Mouse (Mus musculus) lung, adult 2 months (tissue): ENCODE measurements around the gene Rab6a. TPM values are rescaled to one million over a fixed set of nuclear protein-coding genes. Genes with fewer than 3 reads are reported as not detected.
A peak's percentile ranks its signal among the peaks of the same experiment; 100 is the strongest.
"Not testable (repeated sequence)": the region's sequence is repeated elsewhere in the genome, so short reads cannot be mapped to it uniquely, and the experiment has no call there.

Source experiments
- DNase-seq: peaks from one replicate; pipeline ENCODE4 v3.0.0; 2022
- H3K4me1 ChIP-seq: fragments of 200-500 bp; 2 replicates; pipeline ENCODE4 v1.6.1; 2011; ENCODE audit warnings: low read length; ENCODE audit not compliant: control insufficient read depth, insufficient read depth
- H3K4me3 ChIP-seq: fragments of 200-500 bp; replicated peaks from 2 replicates; pipeline ENCODE3; 2011; ENCODE audit warnings: low read depth, mild to moderate bottlenecking, control low read depth, low read length; ENCODE audit errors: extremely low read depth
- CTCF ChIP-seq: fragments of 200-500 bp; IDR thresholded peaks from 2 replicates; pipeline ENCODE4 v1.5.1; 2011; ENCODE audit warnings: mild to moderate bottlenecking, low read length, control low read depth; ENCODE audit not compliant: insufficient read depth
- POLR2A ChIP-seq: fragments of 200-500 bp; IDR thresholded peaks from 2 replicates; pipeline ENCODE4 v1.6.1; 2011; ENCODE audit warnings: low read depth, mild to moderate bottlenecking, control low read depth, low read length, borderline replicate concordance; ENCODE audit errors: extremely low read depth
- WGBS: fragments of 180-500 bp; shearing (Covaris S2); methylation state at CpG from one replicate; pipeline ENCODE4 v1.1.7; 2018; 5-methylcytosine and 5-hydroxymethylcytosine counted together
- polyA plus RNA-seq: library from polyadenylated mRNA; depleted of rRNA; stranded (reverse); fragments of >200 nt; gene quantifications from 2 replicates; pipeline ENCODE4 v1.2.3, GENCODE M21; 2012; rRNA removed

Rab6a gene
- 30.3 and 42.9 TPM in 2 replicates for polyA plus RNA-seq

- Histone ChIP-seq H3K4me3 (peak within 1 kb of the TSS; percentile 88), H3K4me1 (peaks cover 4% of the 10 kb centered on the region)
- DNase-seq, result peak; percentile 92
- TF ChIP-seq CTCF (no peak), POLR2A (peak; percentile 95)
- WGBS, result under 1% methylated on average over 105 of the region's 105 CpGs
Observed at GRCm38 (mm10) chr7:100607214-100608129, at the start of gene Rab6a. Gene Rab6a, plus strand, starts transcription at chr7:100607410.

DNA sequence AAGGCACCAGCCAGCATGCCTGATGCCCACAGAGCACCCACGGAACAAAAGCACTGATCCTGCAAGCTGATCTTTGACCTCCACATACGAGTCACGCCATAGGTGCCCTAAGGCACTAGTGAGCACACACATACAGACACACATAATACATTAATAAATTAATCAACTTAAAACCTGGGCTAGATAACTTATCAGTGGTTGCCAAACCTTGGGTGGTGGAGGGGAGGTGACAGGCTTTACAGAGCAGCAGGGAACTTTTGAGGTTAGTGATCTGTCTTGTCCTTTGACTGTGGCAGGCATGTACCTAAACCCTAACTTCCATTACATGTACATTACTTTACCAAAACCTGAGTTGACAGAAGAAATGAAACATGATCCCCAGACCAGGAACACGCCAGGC lies 47.9 kb upstream of the Rab6a start:
- 85% methylated on average over 4 of the region's 4 CpGs for whole genome bisulfite sequencing
- H3K4me3 ChIP-seq, result no peak overlapping the region
- no peak for TF ChIP-seq POLR2A
- no peak for DNase-seq
- H3K4me1 ChIP-seq, result no peaks in the 10 kb centered on the region

DNA sequence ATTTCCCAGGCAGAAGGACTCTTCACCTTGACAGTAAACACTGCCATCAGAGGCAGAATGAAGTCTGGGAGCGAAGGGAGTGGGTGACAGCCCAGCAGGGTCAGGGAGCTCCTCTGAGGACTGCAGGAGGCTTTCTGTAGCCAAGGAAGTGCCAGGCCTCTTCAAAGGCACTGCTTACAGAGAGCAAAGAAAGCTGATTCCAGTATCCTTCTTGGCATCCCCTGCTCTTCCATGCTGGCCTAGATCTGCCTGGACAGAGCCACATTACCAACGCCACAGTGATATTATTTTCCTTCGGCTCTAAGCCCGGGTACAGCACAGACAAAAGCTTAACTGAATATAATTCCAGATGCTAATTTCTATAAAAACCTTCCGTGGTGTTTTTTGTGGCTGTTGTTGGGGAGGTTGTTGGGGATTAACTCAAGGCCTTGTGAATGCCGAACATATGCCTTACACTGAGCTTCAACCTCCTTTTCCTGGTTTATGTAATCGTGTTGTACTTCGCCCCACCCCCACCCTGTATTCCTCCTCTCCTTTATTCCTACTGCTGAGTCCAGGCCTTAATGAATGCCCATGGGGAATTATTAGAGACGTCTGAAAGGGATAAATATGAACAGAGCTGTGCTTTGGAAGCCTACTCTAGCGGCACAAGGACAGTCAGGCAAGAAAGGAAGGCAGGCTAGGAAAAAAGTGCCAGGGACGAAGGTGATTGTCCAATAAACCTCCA lies 45.2 kb upstream of the Rab6a start:
- no peak overlapping the region for H3K4me3 ChIP-seq
- WGBS, result 74% methylated on average over 11 of the region's 11 CpGs
- TF ChIP-seq POLR2A (no peak), CTCF (no peak)
- H3K4me1 ChIP-seq, result no peaks in the 10 kb centered on the region
- DNase-seq, result peak; percentile 15

GRCm38 (mm10) chr7:100567238-100567637 lies 40.0 kb upstream of the Rab6a start:
- 85% methylated on average over 5 of the region's 5 CpGs for WGBS
- not testable (repeated sequence) for H3K4me3 ChIP-seq

GRCm38 (mm10) chr7:100569907-100570306 lies 37.3 kb upstream of the Rab6a start:
- DNase-seq, result no peak
- TF ChIP-seq POLR2A (no peak), CTCF (no peak)
- Histone ChIP-seq H3K4me1 (no peaks in the 10 kb centered on the region), H3K4me3 (no peak overlapping the region)

More at GRCm38 (mm10) chr7:100567238-100567637, 40.0 kb upstream of the Rab6a start:
- H3K4me1 ChIP-seq, DNase-seq: not testable (repeated sequence)

DNA sequence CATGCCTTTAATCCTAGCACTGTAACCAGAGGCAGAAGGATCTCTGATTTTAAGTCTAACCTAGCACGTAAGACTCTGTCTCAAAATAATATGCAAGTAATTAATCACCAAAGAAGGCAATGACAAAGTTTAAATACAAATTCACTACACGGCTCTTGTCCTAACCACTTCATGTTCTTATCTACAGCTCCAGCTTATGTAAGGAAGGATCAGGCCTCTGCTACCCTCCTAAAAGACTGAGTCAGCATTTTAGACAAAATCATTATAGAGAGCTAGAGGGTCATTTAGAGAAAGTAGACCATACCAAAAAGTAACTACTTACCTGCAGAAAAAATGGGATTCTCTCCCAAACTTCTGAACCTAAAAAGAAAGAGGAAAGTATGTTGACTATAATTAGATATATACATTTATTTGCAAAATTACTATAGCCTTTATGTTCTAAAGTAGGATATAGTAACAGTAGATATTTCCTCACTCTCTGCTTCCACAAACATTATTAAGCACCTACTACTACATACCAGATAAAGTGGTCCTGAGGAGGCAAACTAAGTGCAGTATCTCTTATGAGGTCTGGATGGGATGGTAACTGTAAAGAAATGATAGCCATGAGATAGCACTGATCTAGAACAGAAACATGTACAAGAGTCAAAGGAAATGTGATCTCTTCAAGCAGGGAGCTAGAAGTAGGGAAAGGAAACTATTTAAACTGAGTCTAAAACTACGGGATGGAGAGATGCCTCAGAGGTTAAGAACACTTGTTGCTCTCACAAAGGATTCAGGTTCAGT lies 36.1 kb upstream of the Rab6a start:
- H3K4me1 ChIP-seq, result no peaks in the 10 kb centered on the region
- TF ChIP-seq POLR2A (no peak), CTCF (no peak)
- H3K4me3 ChIP-seq, result no peak overlapping the region
- no peak for DNase-seq
- 78% methylated on average over 3 of the region's 3 CpGs for WGBS

GRCm38 (mm10) chr7:100572061-100572460 lies 35.1 kb upstream of the Rab6a start:
- Histone ChIP-seq H3K4me3 (no peak overlapping the region), H3K4me1 (no peaks in the 10 kb centered on the region)
- 74% methylated on average over 4 of the region's 4 CpGs for WGBS
- TF ChIP-seq POLR2A (no peak), CTCF (no peak)
- DNase-seq, result no peak

DNA sequence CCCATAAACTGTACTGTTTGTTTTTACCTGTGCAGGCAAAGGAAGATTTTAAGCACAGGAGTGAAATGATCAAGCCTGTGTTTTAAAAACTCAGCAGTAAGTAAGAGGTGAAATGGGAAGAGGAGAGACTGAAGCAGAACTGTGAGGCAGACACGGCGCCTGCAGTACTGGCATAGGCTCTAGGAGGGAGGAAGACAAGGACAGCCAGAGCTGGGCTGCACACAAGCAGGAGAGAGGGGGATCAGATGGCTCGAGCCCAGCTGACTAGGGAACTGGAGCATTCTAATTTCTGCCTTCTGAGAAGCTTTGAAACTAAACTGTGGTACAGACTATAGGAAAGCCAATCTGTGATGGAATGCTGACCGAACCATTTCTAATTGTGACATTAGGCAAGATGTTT lies 34.5 kb upstream of the Rab6a start:
- WGBS, result 84% methylated on average over 4 of the region's 4 CpGs
- no peak for TF ChIP-seq CTCF
- no peak for TF ChIP-seq POLR2A
- no peaks in the 10 kb centered on the region for H3K4me1 ChIP-seq

DNA sequence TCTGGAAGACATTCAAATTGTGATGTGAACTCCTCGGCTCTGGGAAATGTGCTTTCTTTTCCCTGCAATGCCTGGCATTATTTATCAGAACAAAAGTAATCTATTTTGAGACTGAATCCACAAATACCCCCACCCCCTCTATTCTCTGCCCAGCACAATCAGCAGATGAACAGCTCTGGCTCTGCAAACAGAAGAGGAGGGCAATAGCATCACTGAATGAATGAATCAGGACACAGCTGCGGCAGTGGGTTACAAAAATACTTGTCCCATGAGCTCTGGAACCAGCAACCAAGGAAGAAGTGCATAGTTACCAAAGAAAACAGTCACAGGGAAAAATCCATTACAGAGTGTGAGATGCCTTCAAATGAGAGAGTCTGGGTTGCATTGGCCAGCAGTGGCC lies 28.4 kb upstream of the Rab6a start:
- no peak for DNase-seq
- 63% methylated on average over 2 of the region's 2 CpGs for WGBS
- TF ChIP-seq CTCF, result no peak
- TF ChIP-seq POLR2A, result no peak
- Histone ChIP-seq H3K4me1 (peaks cover 3% of the 10 kb centered on the region; the same call in 1 of the 2 replicates), H3K4me3 (no peak overlapping the region)

More for the DNA sequence above, 34.5 kb upstream of the Rab6a start:
- H3K4me3 ChIP-seq, result no peak overlapping the region
- no peak for DNase-seq
